Mouse (Mus musculus) heart, postnatal 36 days (tissue): ENCODE results near the gene Mta1. TPM values are rescaled to one million over a fixed set of nuclear protein-coding genes. Genes with fewer than 3 reads are reported as not detected.

Experiments used
- DNase-seq, 2 experiments: peaks; one replicate each; pipeline ENCODE4 v3.0.0; 2021 to 2022
- intact Hi-C: fragments of 180-260 bp; cut with DNase I; formaldehyde crosslinking; loops from one replicate; pipeline ENCODE4 v1.15.1; 2025
- total RNA-seq, 2 experiments: library from RNA; stranded (reverse); gene quantifications; 2 replicates each; pipeline ENCODE4 v1.2.3; 2021

Mta1 gene
- total RNA-seq, 2 experiments from 2014 or later, result 48.7 to 56.4 TPM

GRCm38 (mm10) chr12:113145591-113145990 is 47.5 kb downstream of the Mta1 start:
- no peak for DNase-seq
- intact Hi-C loops, result no loop called here

- intact Hi-C loops, result no loop called here
Observed at GRCm38 (mm10) chr12:113146112-113147057, 48.3 kb downstream of the Mta1 start, which contains the start of gene Crip1. Crip1 (plus strand) TSS chr12:113146316.

GRCm38 (mm10) chr12:113147481-113147880 is 49.4 kb downstream of the Mta1 start:
- peak; percentile 50 to 62 for DNase-seq
- intact Hi-C loops, result no loop called here

More at GRCm38 (mm10) chr12:113146112-113147057, 48.3 kb downstream of the Mta1 start, which contains the start of gene Crip1:
- DNase-seq, result peak; percentile 93 to 94

GRCm38 (mm10) chr12:113148381-113149035 is 50.4 kb downstream of the Mta1 start:
- peak; percentile 59 to 62 for DNase-seq
- intact Hi-C loops, result no loop called here

GRCm38 (mm10) chr12:113149341-113149740 is 51.3 kb downstream of the Mta1 start:
- intact Hi-C loops, result no loop called here
- no peak for DNase-seq

GRCm38 (mm10) chr12:113149896-113150295 is 51.8 kb downstream of the Mta1 start:
- DNase-seq, result no peak
- intact Hi-C loops, result loop anchor here (5.0 kb wide), 2 partner anchors 198 to 273 kb away; no protein-coding TSS in a partner anchor

- intact Hi-C loops, result loop anchor here (5.0 kb wide), 2 partner anchors 198 to 273 kb away; no protein-coding TSS in a partner anchor
Observed at GRCm38 (mm10) chr12:113150591-113150990, 52.5 kb downstream of the Mta1 start.

GRCm38 (mm10) chr12:113151046-113151445 is 53.0 kb downstream of the Mta1 start:
- intact Hi-C loops, result loop anchor here (5.0 kb wide), 2 partner anchors 199 to 274 kb away; no protein-coding TSS in a partner anchor
- DNase-seq, result no peak

More at GRCm38 (mm10) chr12:113150591-113150990, 52.5 kb downstream of the Mta1 start:
- no peak for DNase-seq

GRCm38 (mm10) chr12:113151661-113152271 is 53.7 kb downstream of the Mta1 start:
- intact Hi-C loops, result loop anchor here (5.0 kb wide), 2 partner anchors 199 to 274 kb away; no protein-coding TSS in a partner anchor
- peak; percentile 77 to 82 for DNase-seq

GRCm38 (mm10) chr12:113152272-113152661 is 54.2 kb downstream of the Mta1 start:
- DNase-seq, result peak; percentile 56 to 67
- intact Hi-C loops, result loop anchor here (5.0 kb wide), 2 partner anchors 200 to 275 kb away; no protein-coding TSS in a partner anchor

- intact Hi-C loops, result loop anchor here (5.0 kb wide), 2 partner anchors 201 to 276 kb away; no protein-coding TSS in a partner anchor
Observed at GRCm38 (mm10) chr12:113152991-113153525, 55.0 kb downstream of the Mta1 start.

GRCm38 (mm10) chr12:113153971-113154370 is 55.9 kb downstream of the Mta1 start:
- intact Hi-C loops, result loop anchor here (5.0 kb wide), 2 partner anchors 202 to 277 kb away; no protein-coding TSS in a partner anchor
- DNase-seq, result no peak

More at GRCm38 (mm10) chr12:113152991-113153525, 55.0 kb downstream of the Mta1 start:
- no peak for DNase-seq

GRCm38 (mm10) chr12:113154747-113155075 is 56.6 kb downstream of the Mta1 start:
- intact Hi-C loops, result loop anchor here (1.0 to 5.0 kb wide), 3 partner anchors 35 to 277 kb away; no protein-coding TSS in a partner anchor
- DNase-seq, result no peak

- peak; percentile 61 to 75 for DNase-seq
- intact Hi-C loops, result loop anchor here (1.0 kb wide), 1 partner anchor 36 kb away; no protein-coding TSS in a partner anchor
Observed at GRCm38 (mm10) chr12:113155076-113155771, 57.1 kb downstream of the Mta1 start.

- DNase-seq, result peak; percentile 99 to 100
- intact Hi-C loops, result loop anchor here (1.0 to 2.0 kb wide), 2 partner anchors 37 to 147 kb away; no protein-coding TSS in a partner anchor
Observed at GRCm38 (mm10) chr12:113155887-113156539, 57.9 kb downstream of the Mta1 start, which contains the start of gene Tedc1. Tedc1 (plus strand) TSS chr12:113156421.

GRCm38 (mm10) chr12:113156540-113156929 is 58.5 kb downstream of the Mta1 start:
- intact Hi-C loops, result loop anchor here (2.0 kb wide), 1 partner anchor 148 kb away; no protein-coding TSS in a partner anchor
- DNase-seq, result no peak

- intact Hi-C loops, result loop anchor here (2.0 kb wide), 1 partner anchor 148 kb away; no protein-coding TSS in a partner anchor
Observed at GRCm38 (mm10) chr12:113157002-113157401, 58.9 kb downstream of the Mta1 start.

GRCm38 (mm10) chr12:113157521-113157920 is 59.4 kb downstream of the Mta1 start:
- no peak for DNase-seq
- intact Hi-C loops, result loop anchor here (2.0 kb wide), 1 partner anchor 149 kb away; no protein-coding TSS in a partner anchor

More at GRCm38 (mm10) chr12:113157002-113157401, 58.9 kb downstream of the Mta1 start:
- DNase-seq, result no peak
